Mouse (Mus musculus): ENCODE results near the gene Actg1. TPM values are rescaled to one million over a fixed set of nuclear protein-coding genes. Genes with fewer than 3 reads are reported as not detected.

Actg1 gene
- total and polyA plus RNA-seq, 3 experiments: 1,832 to 4,362 (median 2,424) TPM

DNA sequence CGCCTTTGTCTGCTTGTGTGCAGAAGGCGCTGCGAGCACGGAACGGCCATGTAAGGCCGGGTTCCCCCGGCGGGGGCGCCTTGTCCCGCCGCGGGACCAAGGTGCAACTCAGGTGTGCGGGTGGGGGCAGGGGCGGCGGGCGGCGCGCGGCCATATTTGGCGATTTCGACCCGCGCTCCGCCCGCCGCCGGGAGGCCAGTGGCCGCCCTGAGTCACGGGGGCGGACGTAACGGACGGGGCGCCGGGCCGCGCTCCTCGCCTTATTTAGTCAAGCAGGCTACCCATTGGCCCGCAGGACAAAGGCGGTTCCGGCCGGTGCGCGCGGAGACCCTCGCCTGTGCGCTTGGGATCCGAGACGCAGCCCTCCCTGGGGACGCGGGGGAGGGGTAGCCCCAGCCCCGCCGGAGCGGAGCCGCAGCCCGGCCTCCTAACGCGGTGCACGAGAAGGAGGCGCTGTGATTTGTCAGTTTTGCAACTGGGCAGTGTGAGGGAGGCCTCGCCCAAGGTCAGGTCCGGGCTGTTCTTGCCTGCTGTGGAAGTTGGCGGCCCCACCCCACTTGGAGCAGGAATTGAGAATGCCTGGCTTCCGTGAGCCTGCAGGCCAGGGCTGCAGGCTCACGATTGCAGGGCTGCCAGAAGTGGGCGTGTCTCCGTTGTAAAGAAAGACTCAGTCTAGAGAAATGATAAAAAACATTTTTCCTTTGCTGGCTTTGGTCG, 1.8 kb upstream of the Actg1 start:
- Histone ChIP-seq H3K4me2 (ENCODE audit: insufficient read depth, low read depth, poor library complexity, severe bottlenecking) (peak overlapping the region; percentile 78), H3K27ac (ENCODE audit: insufficient read depth, low read depth) (peak overlapping the region; percentile 80), H3K36me3 (replicated peaks in 1 of 2; ENCODE audit: control insufficient read depth in 1 of 2, insufficient read depth in 1 of 2, low read length in 1 of 2) (peaks cover 14 to 16% of the 10 kb centered on the region in 2 experiments), H3K9ac (ENCODE audit: insufficient read depth, low read depth) (peak overlapping the region; percentile 96; the same call in 1 of the 2 replicates), H3K4me1 (ENCODE audit: control insufficient read depth in 1 of 2, insufficient read depth in 2 of 2) (peaks cover 19 to 56% of the 10 kb centered on the region in 2 experiments), H3K9me3 (replicated peaks; ENCODE audit: low read length) (no peaks in the 10 kb centered on the region), H3K4me3 (replicated peaks in 1 of 3; ENCODE audit: low read depth in 2 of 3, low read length in 2 of 3, poor library complexity in 1 of 3) (peak overlapping the region; percentile 78 to 98 (median 85)), H3K27me3 (replicated peaks) (no peaks in the 10 kb centered on the region), H3K79me2 (replicated peaks; ENCODE audit: control insufficient read depth, extremely low read depth, insufficient read depth, poor library complexity, severe bottlenecking) (peaks cover 17% of the 10 kb centered on the region)
- DNase-seq (ENCODE audit: extremely low read depth): peak; percentile 87
- dilution Hi-C loops (cut with MboI; ENCODE audit: extremely low pct_ligation_motif_present, extremely low pct_unique_long_range_greater_than_20kb, low sequenced_read_pairs): no loop called here
- in situ Hi-C loops (cut with MboI; ENCODE audit: low pct_ligation_motif_present, low pct_unique_long_range_greater_than_20kb, low sequenced_read_pairs): no loop called here
- peak; percentile 82; the same call in 1 of the 2 replicates for TF ChIP-seq RCOR1 (conservative IDR thresholded peaks at IDR 0.05; ENCODE audit: low read depth, low read length)
- TF ChIP-seq POLR2A (IDR thresholded peaks at IDR 0.05; ENCODE audit: low read depth, low read length): peak; percentile 32; the same call in 1 of the 2 replicates
- TF ChIP-seq EP300 (IDR thresholded peaks at IDR 0.05; ENCODE audit: low read length): peak; percentile 50; the same call in 1 of the 2 replicates
- TF ChIP-seq ZKSCAN1 (IDR thresholded peaks at IDR 0.05; ENCODE audit: borderline replicate concordance, low read depth, low read length): no peak; the same call in 1 of the 2 replicates
- no peak for TF ChIP-seq JUND (conservative IDR thresholded peaks at IDR 0.05; ENCODE audit: low read depth, low read length)
- TF ChIP-seq POLR2AphosphoS2 (IDR thresholded peaks at IDR 0.05; ENCODE audit: low read depth, low read length): peak; percentile 40; the same call in 1 of the 2 replicates
- TF ChIP-seq IRF4 (IDR thresholded peaks at IDR 0.05; ENCODE audit: low read depth, low read length): peak; percentile 60
- TF ChIP-seq TBP (conservative IDR thresholded peaks at IDR 0.05; ENCODE audit: low read depth, low read length): no peak
- TF ChIP-seq KAT2A (IDR thresholded peaks at IDR 0.05; ENCODE audit: insufficient replicate concordance, low read length): peak; percentile 84
- peak; percentile 87 for TF ChIP-seq MAZ (IDR thresholded peaks at IDR 0.05; ENCODE audit: low read depth, low read length)
- no peak for TF ChIP-seq JUN (IDR thresholded peaks at IDR 0.05; ENCODE audit: insufficient read depth, low read depth, low read length)
- no peak; the same call in none of the 2 replicates for TF ChIP-seq ZMIZ1 (IDR thresholded peaks at IDR 0.05; ENCODE audit: low read depth, low read length)
- no peak for TF ChIP-seq PAX5 (IDR thresholded peaks at IDR 0.05; ENCODE audit: low read length)
- peak; percentile 79 for TF ChIP-seq MEF2A (IDR thresholded peaks at IDR 0.05; ENCODE audit: borderline replicate concordance, low read depth, low read length)
- no peak for TF ChIP-seq CHD1 (IDR thresholded peaks at IDR 0.05; ENCODE audit: low read depth, low read length)
- TF ChIP-seq ZNF384 (IDR thresholded peaks at IDR 0.05; ENCODE audit: low read depth, low read length): no peak
- peak; percentile 76 for TF ChIP-seq BHLHE40 (IDR thresholded peaks at IDR 0.05; ENCODE audit: low read depth, low read length)
- peak; percentile 77 for TF ChIP-seq MAX (IDR thresholded peaks at IDR 0.05; ENCODE audit: low read length)
- 0 out of 2 replicates have a peak, but pooled peaks have one; percentile 13 for TF ChIP-seq MYC (IDR thresholded peaks at IDR 0.05; ENCODE audit: low read depth, low read length)
- TF ChIP-seq CHD2 (IDR thresholded peaks at IDR 0.05; ENCODE audit: low read length): peak; percentile 92
- TF ChIP-seq TCF12 (IDR thresholded peaks at IDR 0.05; ENCODE audit: low read depth, low read length): peak; percentile 79
- TF ChIP-seq MAFK (IDR thresholded peaks at IDR 0.05; ENCODE audit: insufficient replicate concordance, low read length): peak; percentile 58; the same call in 1 of the 2 replicates
- TF ChIP-seq ZC3H11A (IDR thresholded peaks at IDR 0.05; ENCODE audit: low read depth, low read length): no peak
- peak; percentile 70 for TF ChIP-seq NRF1 (IDR thresholded peaks at IDR 0.05; ENCODE audit: low read depth, low read length)
- no peak; the same call in none of the 2 replicates for TF ChIP-seq UBTF (IDR thresholded peaks at IDR 0.05; ENCODE audit: low read depth, low read length)
- TF ChIP-seq NELFE (IDR thresholded peaks at IDR 0.05; ENCODE audit: low read depth, low read length): peak; percentile 38; the same call in 1 of the 2 replicates
- no peak; the same call in 1 of the 2 replicates for TF ChIP-seq SMC3 (IDR thresholded peaks at IDR 0.05; ENCODE audit: low read depth, low read length)
- peak; percentile 86 for TF ChIP-seq MXI1 (IDR thresholded peaks at IDR 0.05; ENCODE audit: low read depth, low read length)
- TF ChIP-seq SIN3A (IDR thresholded peaks at IDR 0.05; ENCODE audit: low read length): peak; percentile 78
- peak in 1 of 2 experiments; percentile 38; a peak in 2 of 4 replicates for TF ChIP-seq CTCF (conservative IDR thresholded peaks at IDR 0.05 in 1 of 2, IDR thresholded peaks at IDR 0.05 in 1 of 2; ENCODE audit: low read depth in 2 of 2, low read length in 2 of 2)
- TF ChIP-seq E2F4 (IDR thresholded peaks at IDR 0.05; ENCODE audit: insufficient replicate concordance, low read depth, low read length): 0 out of 2 replicates have a peak, but pooled peaks have one; percentile 57
- peak; percentile 76 for TF ChIP-seq USF1 (IDR thresholded peaks at IDR 0.05; ENCODE audit: low read depth, low read length)
- no peak for TF ChIP-seq RAD21 (IDR thresholded peaks at IDR 0.05; ENCODE audit: low read depth, low read length)
- peak; percentile 77 for TF ChIP-seq ELF1 (IDR thresholded peaks at IDR 0.05; ENCODE audit: low read depth, low read length)
- TF ChIP-seq ETS1 (conservative IDR thresholded peaks at IDR 0.05; ENCODE audit: low read depth, low read length): peak; percentile 42; the same call in 1 of the 2 replicates
- TF ChIP-seq USF2 (conservative IDR thresholded peaks at IDR 0.05; ENCODE audit: low read depth, low read length): 0 out of 2 replicates have a peak, but pooled peaks have one; percentile 5
- no peak for TF ChIP-seq GABPA (IDR thresholded peaks at IDR 0.05; ENCODE audit: insufficient replicate concordance, low read depth, low read length)
- TF ChIP-seq HCFC1 (IDR thresholded peaks at IDR 0.05; ENCODE audit: low read depth, low read length): peak; percentile 53

Data from CH12.LX (cell line).